Mouse (Mus musculus) liver, postnatal 0 days (tissue): Measurements from ENCODE around the gene Hist2h2ab.

Source experiments
- CTCF ChIP-seq: sonication (generic); IDR thresholded peaks from 2 replicates; pipeline ENCODE4 v1.5.1; 2016; ENCODE audit warnings: antibody characterized with exemption, low read depth
- EP300 ChIP-seq: IDR thresholded peaks from 2 replicates; pipeline ENCODE4 v1.6.1; 2016; ENCODE audit warnings: antibody characterized with exemption, low read depth, mild to moderate bottlenecking

DNA sequence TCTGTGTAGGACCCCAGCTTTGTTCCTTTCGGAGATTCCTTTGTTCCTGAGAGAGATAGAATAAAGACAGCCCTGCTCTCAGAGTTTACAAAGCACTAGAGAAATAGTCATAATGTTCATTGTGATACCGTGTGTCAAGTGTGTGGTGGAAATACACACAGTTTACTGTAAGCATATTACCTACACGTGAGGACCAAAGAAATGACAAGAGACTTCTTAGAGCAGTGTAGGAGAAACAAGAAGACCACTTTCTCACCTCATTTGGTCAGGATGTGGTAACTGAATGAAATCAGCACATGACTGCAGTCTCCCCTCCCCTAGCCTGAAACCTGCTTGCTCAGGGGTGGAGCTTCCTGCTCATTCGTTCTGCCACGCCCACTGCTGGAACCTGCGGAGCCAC lies 21.5 kb upstream of the Hist2h2ab start:
- TF ChIP-seq CTCF (no peak), EP300 (no peak)
